Mouse (Mus musculus): Measurements from ENCODE around the gene Aff1. TPM values are rescaled to one million over a fixed set of nuclear protein-coding genes. Genes with fewer than 3 reads are reported as not detected.

Gene Aff1
- polyA plus RNA-seq, 1 experiment = not detected

DNA sequence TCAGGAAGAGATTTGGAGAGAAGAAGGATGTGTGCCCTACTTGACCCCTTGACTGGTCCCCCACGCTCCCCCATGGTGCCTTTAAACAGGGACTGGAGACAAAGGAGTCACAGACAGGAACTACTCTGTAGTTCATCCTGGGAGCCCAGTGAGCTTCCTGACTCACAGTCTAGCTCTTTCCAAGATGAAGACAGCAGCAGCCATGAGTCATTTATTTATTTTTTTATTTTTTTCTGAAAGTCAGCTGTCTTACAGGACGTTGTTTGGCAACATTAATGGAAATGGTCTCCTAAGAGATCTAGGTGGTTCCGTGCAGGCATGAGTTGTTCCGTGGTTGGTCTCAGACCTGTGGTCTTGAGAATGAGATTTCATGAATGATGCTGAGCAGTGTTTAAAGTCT lies 66.3 kb downstream of the Aff1 start:
- no peak overlapping the region for H3K4me3 ChIP-seq (ENCODE audit: insufficient read depth, low read depth, low read length)
- 78% methylated on average over 4 of the region's 4 CpGs for WGBS
- H3K4me1 ChIP-seq (ENCODE audit: control insufficient read depth, insufficient read depth, low read length) = peaks cover 16% of the 10 kb centered on the region
- TF ChIP-seq CTCF (IDR thresholded peaks at IDR 0.05; ENCODE audit: insufficient read depth, low read depth, low read length) (no peak), POLR2A (IDR thresholded peaks at IDR 0.05; ENCODE audit: insufficient read depth, low read depth, low read length) (no peak)
- no peak overlapping the region for H3K27ac ChIP-seq (ENCODE audit: insufficient read depth, low read depth, low read length)

DNA sequence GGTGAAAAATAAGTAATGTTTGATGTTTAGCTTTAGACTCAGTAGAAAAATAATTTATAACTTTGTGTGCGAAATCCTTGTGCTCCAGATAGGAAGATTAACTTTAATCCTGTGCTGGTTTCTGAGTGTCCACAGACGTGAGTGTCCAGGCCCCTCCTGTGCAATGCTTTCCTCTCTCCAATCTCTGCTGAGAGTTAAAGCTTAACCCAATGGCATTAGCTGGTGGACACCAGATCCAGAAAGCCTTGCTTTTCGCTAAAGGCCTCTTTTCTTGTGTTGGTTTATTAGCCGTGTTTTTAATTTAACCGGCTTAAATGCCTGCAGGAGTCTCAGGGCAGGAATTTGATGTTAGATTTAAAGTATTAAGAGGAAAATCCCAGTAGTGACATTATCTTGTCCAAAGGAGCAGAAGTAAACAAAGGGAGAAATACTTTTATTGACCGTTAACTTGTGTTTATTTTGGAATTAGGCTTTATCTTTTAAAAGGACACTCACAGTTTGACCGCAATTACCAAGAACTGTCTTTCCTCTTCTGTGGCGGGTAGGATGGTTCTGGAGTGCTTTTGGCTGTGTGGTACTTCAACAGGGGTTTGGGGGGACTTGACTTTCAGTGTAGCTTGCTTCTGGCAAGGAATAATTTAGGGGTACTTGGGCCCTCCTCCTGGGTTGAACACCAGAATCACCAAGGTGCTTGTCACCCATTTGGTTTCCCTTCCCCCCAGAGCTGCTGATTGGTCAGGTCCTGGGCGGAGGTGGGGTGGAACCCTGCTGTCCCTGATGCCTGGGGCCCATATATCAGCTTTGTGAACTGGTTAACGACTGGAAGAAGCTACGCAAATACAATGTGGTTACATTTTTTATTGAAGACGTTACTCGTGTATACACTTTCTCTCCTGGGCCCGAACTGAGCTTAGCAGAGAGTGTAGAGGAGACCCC lies 67.6 kb downstream of the Aff1 start:
- 71% methylated on average over 14 of the region's 14 CpGs for WGBS
- H3K27ac ChIP-seq (ENCODE audit: insufficient read depth, low read depth, low read length) = peak overlapping the region; percentile 43; the same call in 1 of the 2 replicates
- peaks cover 15% of the 10 kb centered on the region for H3K4me1 ChIP-seq (ENCODE audit: control insufficient read depth, insufficient read depth, low read length)
- H3K4me3 ChIP-seq (ENCODE audit: insufficient read depth, low read depth, low read length) = peak overlapping the region; percentile 36; the same call in 1 of the 2 replicates
- no peak for TF ChIP-seq POLR2A (IDR thresholded peaks at IDR 0.05; ENCODE audit: insufficient read depth, low read depth, low read length)
- no peak for TF ChIP-seq CTCF (IDR thresholded peaks at IDR 0.05; ENCODE audit: insufficient read depth, low read depth, low read length)

DNA sequence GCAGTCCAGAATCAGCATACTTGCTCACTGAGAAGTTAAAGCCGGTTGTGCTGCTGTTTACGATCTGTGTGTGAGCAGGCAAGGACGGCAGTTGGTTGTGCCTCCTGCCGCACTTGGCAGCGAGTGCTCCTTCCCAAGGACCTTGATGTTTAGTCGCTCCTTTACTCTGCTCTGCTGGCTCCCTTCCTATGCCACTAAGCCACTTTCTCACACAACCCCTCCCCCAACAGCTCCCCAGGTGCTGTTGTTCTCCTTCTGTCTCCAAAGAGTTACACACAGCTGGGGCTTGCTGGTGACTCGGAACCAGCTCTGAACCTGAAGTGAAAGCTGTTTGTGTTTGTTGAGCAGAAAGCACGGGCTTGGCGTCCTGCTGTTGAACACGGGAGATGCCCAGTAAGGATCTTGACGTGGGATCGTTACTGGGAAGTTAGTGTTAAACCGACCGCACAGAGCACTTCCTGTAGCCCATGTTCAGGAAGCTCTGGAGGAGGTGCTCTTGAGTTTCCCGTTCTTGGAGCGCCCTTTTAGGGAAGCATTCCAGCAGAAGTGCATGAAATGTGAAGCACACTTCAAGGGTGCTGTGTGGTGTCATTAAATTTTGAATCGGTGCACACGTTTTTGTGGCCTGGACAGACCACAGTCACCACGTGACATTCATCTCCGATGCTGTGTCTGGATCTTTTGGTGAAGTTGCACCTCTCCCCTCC lies 68.4 kb downstream of the Aff1 start:
- 10% methylated on average over 20 of the region's 20 CpGs for WGBS

DNA sequence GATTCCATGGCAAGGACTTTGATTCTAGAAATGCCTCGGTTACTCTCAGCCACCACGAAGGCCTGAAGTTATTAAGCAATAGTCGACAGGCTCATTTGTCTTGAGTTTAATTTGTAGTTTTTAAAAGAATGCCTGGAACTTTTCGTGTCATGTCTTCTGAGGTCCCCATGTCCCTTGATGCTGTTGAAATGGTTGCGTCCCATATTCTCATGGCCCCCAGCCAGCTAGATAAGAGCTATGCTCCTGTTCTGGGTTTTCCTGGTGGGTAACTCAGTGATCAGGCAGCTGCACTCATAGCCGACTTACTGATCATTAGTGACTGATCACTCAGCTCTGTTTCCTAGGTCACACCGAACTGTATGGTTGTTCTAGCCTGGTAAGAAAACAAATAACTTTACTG lies 69.6 kb downstream of the Aff1 start:
- Histone ChIP-seq H3K27ac (ENCODE audit: insufficient read depth, low read depth, low read length) (no peak overlapping the region), H3K4me3 (ENCODE audit: insufficient read depth, low read depth, low read length) (no peak overlapping the region), H3K4me1 (ENCODE audit: control insufficient read depth, insufficient read depth, low read length) (peaks cover 11% of the 10 kb centered on the region)
- TF ChIP-seq CTCF (IDR thresholded peaks at IDR 0.05; ENCODE audit: insufficient read depth, low read depth, low read length) (no peak), POLR2A (IDR thresholded peaks at IDR 0.05; ENCODE audit: insufficient read depth, low read depth, low read length) (no peak)
- 95% methylated on average over 7 of the region's 7 CpGs for whole genome bisulfite sequencing

More for the DNA sequence above, 68.4 kb downstream of the Aff1 start:
- TF ChIP-seq CTCF (IDR thresholded peaks at IDR 0.05; ENCODE audit: insufficient read depth, low read depth, low read length) = no peak
- no peak for TF ChIP-seq POLR2A (IDR thresholded peaks at IDR 0.05; ENCODE audit: insufficient read depth, low read depth, low read length)
- Histone ChIP-seq H3K4me3 (ENCODE audit: insufficient read depth, low read depth, low read length) (peak overlapping the region; percentile 36), H3K4me1 (ENCODE audit: control insufficient read depth, insufficient read depth, low read length) (peaks cover 14% of the 10 kb centered on the region), H3K27ac (ENCODE audit: insufficient read depth, low read depth, low read length) (peak overlapping the region; percentile 43)

DNA sequence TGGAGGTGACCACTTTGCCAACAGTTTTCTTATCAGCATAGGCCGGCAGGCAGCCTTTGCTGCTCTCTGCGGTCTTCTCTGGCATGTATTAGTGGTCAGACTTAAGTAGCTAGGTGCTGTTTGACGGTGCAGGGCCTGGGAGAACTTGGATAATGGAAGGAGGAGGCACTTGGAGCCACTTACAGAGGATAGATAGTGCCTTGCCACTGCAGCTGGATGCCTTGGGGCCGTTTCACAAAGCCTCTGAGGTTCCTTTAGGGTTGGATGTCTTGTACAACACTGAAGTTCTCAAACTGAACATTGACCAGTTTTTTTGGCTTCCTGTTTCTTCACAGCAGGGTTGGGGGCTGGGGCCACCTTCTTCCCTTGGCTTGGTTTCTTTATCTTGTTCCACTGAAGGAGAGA lies 70.7 kb downstream of the Aff1 start:
- no peak overlapping the region for H3K4me3 ChIP-seq (ENCODE audit: insufficient read depth, low read depth, low read length)
- WGBS = 80% methylated on average over 4 of the region's 4 CpGs
- peaks cover 11% of the 10 kb centered on the region for H3K4me1 ChIP-seq (ENCODE audit: control insufficient read depth, insufficient read depth, low read length)
- H3K27ac ChIP-seq (ENCODE audit: insufficient read depth, low read depth, low read length) = no peak overlapping the region
- TF ChIP-seq CTCF (IDR thresholded peaks at IDR 0.05; ENCODE audit: insufficient read depth, low read depth, low read length) (no peak), POLR2A (IDR thresholded peaks at IDR 0.05; ENCODE audit: insufficient read depth, low read depth, low read length) (no peak)

DNA sequence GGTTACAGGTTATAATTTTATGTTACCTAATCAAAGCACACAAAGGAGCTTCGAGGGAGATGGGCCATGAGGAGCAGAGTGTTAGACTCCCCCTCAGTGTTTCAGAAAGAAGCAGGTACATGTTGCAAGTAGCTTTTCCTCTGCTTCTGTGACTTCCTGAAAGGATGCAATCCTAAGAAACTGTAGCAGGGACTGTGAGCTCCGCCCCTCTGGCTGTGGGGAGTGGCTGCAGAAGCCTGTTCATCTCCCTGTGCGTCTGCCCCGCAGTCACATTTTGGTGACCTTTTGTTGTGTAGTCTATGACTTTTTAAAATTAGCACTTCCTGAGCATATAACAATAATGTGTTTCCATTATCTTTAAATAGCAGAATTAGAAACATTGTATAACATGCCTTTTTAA lies 73.2 kb downstream of the Aff1 start:
- 92% methylated on average over 4 of the region's 4 CpGs for WGBS

DNA sequence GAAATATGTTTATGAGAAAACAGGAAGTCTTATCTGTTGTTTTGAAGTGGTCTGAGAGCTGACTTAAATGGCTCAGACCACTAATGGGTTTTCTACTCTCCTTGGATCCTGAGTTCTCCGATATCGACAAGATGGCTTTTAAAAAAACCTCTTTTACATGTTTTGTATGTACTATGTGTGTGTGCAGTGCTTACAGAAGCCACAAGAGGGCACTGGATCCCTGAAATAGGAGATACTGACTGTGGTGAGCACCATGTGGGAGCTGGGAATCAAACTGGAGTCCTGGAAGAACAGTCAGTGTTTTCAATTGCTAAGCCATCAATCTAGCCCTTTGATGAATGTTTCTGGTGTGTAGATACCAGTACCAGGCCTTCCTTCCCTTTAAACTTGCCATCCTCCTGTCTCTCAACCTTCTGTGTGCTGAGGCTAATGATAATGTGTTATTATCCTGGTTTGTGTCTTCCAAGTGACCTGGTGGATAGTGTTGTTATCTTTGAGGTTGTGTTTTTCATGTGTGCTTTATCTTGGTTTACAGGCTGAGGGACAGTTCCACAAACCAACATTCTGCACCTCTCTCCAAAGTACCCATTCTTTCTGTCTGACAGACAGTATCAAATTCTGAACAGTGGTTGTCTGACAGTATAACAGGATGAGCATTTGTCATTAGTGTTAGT lies 73.7 kb downstream of the Aff1 start:
- WGBS = 96% methylated on average over 2 of the region's 2 CpGs
- Histone ChIP-seq H3K27ac (ENCODE audit: insufficient read depth, low read depth, low read length) (no peak overlapping the region), H3K4me1 (ENCODE audit: control insufficient read depth, insufficient read depth, low read length) (peaks cover under 1% of the 10 kb centered on the region; the same call in 1 of the 2 replicates), H3K4me3 (ENCODE audit: insufficient read depth, low read depth, low read length) (no peak overlapping the region)
- no peak for TF ChIP-seq POLR2A (IDR thresholded peaks at IDR 0.05; ENCODE audit: insufficient read depth, low read depth, low read length)
- TF ChIP-seq CTCF (IDR thresholded peaks at IDR 0.05; ENCODE audit: insufficient read depth, low read depth, low read length) = no peak

More for the DNA sequence above, 73.2 kb downstream of the Aff1 start:
- H3K4me3 ChIP-seq (ENCODE audit: insufficient read depth, low read depth, low read length) = no peak overlapping the region
- no peak for TF ChIP-seq CTCF (IDR thresholded peaks at IDR 0.05; ENCODE audit: insufficient read depth, low read depth, low read length)
- H3K27ac ChIP-seq (ENCODE audit: insufficient read depth, low read depth, low read length) = no peak overlapping the region
- peaks cover 6% of the 10 kb centered on the region for H3K4me1 ChIP-seq (ENCODE audit: control insufficient read depth, insufficient read depth, low read length)

DNA sequence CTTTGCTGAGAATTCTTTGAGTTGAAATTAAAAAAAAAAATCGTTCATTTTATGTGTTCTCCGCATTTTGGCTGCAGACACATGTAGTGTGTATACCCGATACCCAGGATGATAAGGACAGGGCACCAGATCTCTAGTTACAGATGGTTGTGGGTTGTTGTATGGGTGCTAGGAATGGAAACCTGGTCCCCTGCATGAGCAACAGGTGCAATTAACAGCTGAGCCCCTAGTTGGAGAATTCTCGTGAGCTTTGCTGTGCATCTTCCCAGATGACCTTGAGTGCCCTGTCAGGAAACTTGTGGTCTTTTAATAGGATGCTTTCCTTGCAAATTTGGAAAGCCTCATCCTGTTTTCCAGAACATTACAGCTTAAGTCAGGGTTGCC lies 74.2 kb downstream of the Aff1 start:
- no peak overlapping the region for H3K4me3 ChIP-seq (ENCODE audit: insufficient read depth, low read depth, low read length)

More for the DNA sequence above, 74.2 kb downstream of the Aff1 start:
- Histone ChIP-seq H3K4me1 (ENCODE audit: control insufficient read depth, insufficient read depth, low read length) (no peaks in the 10 kb centered on the region), H3K27ac (ENCODE audit: insufficient read depth, low read depth, low read length) (no peak overlapping the region)
- TF ChIP-seq POLR2A (IDR thresholded peaks at IDR 0.05; ENCODE audit: insufficient read depth, low read depth, low read length) (no peak), CTCF (IDR thresholded peaks at IDR 0.05; ENCODE audit: insufficient read depth, low read depth, low read length) (no peak)
- WGBS = 93% methylated on average over 4 of the region's 4 CpGs

Data from olfactory bulb, adult 2 months (tissue).